Mouse (Mus musculus): ENCODE data around the gene Qrfp.

Qrfp gene

DNA sequence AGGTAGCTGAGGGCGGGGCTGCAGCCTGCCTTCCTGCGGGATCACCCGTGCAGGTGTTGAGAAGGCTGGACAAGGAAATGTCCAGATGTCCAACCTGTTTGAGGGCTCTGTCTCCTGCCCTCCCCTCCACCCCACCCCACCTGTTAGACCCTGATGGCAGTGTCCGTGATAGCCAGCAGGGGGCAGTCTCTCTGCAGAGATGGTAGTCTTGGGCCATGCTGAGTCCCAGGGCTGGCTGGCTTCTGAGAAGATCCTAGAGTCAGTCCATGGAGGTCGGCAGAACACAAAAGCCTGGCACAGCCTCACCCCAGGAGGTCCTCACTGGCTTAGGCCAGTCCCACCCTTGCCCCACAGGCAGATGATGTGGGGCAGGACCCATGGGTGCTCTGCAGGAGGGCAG, 5.0 kb upstream of the Qrfp start:
- in situ Hi-C loops (cut with MseI, MboI), result no loop called here

- in situ Hi-C loops (cut with MseI, MboI), result no loop called here
Observed at GRCm38 (mm10) chr2:31814699-31815098, 4.3 kb upstream of the Qrfp start.

DNA sequence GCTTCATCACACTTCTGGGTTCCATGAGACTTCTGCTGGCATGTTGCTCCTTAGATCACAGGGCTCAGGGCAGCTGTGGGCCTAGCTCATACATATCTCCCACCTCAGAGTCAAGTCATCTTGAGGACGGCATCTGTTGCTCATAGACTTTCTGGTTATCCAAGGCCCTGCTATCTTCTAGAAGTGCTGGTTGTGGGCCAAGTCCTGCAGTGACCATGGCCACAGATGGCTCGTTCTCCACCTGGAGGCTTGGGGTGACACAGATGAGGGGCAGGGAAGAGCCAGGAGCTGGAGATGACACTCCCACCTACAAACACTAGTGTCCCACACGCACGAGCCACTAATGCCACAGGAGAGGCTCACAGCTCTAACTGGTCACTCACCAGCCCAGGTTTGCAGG, 3.3 kb upstream of the Qrfp start:
- in situ Hi-C loops (cut with MseI, MboI), result no loop called here

DNA sequence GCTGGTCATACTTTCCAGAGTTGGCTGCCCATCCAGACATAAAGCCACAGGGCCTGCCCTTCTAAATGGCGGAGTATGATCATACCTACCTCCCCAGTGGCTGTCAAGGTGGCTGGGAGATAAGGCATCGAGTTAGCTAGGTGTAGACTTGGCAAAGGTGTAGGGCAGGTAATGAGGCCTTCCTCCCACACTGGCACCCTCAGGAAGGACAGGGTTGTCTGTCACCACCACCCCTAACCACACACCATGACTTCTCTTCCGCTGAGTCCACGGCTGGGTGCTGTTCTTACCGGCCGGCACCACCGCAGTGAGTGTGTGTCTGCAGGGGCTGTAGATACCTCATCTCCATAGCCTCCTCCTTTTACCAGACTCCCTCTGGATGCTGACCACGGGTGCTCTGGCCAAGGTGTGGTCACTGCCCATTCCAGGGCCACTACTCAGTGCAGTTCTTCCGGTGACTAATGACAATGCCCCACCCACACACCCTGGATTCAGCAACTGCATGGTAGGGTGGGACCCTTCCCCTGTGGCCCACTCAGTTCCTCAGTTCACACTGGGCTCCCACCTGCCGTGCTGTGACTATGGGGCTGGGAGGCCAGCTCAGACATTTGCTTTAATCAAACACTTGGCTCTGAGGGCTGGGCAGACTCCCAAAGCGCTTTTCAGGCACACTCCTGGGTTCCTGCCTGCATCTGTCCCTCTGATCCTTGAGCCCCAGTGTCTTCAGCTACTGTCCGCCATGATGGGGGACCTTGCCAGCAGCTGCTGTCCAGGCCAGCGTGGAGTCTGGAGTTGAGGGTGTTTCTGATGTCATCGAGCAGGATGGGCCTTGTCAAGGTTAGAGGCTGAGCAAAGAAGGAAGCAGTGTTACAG, 942 bp upstream of the Qrfp start:
- in situ Hi-C loops (cut with MseI, MboI), result no loop called here

- in situ Hi-C loops (cut with MseI, MboI), result no loop called here
Observed at GRCm38 (mm10) chr2:31809358-31809740, 1.0 kb downstream of the Qrfp start.

DNA sequence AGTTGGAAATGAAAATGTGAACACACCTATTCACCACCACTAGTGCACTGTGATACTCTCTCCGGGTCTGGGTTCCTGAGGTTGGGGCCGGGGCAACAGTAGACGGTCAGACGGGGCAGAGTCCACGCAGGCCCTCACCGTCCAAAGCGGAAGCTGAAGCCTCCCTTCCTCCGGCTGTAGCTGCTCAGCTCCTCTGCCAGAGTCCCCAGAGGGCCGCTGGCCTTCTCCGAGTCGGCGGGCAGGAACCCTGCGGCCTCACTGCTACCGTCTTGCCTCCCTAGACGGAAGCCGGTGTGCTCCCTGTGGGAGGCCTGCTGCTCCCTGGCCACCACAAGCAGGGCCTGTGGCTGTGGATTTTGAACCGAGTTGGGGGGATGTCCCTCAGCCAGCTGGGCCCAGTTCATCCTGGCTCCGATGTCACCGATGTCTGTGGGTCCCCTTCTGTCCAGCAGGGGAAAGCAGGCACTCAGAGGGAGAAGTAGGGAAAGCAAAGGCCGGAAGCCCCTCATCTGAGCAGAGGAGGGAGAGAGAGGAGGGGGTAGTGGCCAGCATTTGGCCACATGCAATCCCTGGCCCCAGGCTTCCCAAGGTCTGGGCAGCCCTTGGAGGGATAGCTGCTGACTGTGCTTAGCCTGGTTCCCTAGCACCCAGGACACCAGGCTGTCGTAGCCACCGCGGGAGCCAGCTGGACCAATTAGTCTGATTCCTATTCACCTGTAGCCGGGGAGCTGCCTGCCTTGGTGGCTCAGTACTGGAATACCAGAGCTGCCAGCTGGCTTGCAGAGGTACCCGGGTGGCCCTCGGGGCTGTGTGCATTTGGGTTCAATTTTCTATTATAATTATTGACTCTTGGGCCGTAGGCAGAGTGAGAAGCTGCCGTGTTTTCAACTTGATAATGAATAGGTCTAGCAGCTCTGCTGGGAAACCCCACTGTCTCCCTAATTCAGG, 1.7 kb downstream of the Qrfp start:
- in situ Hi-C loops (cut with MseI, MboI), result no loop called here

DNA sequence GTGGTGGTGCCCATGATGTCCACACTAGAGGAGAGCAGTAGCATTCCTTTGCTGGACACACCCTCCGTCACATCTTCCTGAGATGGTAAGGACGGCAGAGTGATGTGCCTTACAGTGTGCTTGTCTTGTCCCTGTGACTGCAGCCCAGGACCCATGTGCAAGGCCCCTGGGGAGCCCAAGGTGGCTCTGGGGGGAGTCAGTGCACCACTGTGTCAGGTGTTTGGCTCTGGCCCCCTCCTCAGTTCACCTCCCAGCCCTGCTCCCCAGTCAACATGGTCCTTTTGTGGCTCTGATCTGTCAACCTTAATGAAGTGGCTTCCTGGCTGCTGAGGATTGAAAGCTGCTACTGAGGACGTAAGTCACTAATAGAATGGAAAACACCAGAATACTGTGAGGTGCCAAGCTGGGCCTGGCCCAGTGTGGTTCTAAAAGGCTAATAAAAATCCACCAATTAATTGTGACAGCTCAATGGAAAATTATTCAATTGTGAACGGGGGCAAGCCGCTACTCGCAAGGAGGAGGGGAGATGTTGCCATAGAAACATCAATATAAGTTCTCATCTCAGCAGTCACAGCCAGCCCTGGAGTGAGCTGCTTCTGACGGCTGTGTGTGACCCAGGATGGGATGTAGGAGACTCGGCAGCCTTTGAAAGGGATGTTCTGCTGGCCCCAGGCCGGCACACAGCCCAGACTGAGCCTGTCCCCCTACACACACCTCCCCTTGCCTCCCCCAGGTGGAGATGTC, 3.6 kb downstream of the Qrfp start:
- in situ Hi-C loops (cut with MseI, MboI), result no loop called here

DNA sequence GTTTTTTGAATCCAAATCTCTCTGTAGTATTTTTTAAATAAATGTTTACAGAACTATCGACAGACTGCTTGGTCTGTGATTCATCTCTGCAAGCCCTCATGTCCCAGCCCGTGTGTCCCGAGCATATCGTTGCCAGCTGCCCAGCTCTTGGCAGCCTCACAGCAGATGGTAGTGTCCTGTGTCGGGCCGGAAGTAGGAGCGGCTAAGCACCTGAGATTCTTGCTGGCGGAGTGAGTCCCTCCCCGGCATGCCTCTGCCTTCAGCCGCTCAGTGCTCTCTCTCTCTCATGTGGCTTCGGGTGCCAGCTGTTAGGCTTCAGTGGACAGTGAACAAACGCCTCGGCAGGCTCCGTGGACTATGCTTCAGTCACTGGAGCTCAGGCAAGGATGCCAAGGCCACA, 6.9 kb downstream of the Qrfp start:
- in situ Hi-C loops (cut with MseI, MboI), result no loop called here

- in situ Hi-C loops (cut with MseI, MboI), result no loop called here
Observed at GRCm38 (mm10) chr2:31802811-31803210, 7.6 kb downstream of the Qrfp start.

GRCm38 (mm10) chr2:31801416-31801815, 9.0 kb downstream of the Qrfp start:
- in situ Hi-C loops (cut with MseI, MboI), result no loop called here

DNA sequence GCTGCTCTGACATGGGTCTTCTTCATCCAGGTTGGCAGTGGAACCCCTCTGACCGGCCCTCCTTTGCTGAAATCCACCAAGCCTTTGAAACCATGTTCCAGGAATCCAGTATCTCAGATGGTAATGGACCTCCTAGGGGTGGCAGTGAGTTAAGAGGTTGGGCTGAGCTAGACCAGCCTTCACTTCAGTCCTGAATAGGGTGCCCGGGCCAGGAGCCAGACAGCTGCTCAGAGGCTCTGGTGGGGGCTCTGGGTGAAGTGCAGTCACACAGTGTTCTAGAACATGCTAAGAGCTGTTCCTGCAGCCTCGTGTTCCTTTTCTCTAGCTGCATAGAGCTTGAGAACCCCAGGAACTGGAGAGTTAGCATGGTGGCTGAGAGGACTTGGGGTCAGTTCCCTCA, 13.4 kb downstream of the Qrfp start:
- in situ Hi-C loops (cut with MseI, MboI), result no loop called here

DNA sequence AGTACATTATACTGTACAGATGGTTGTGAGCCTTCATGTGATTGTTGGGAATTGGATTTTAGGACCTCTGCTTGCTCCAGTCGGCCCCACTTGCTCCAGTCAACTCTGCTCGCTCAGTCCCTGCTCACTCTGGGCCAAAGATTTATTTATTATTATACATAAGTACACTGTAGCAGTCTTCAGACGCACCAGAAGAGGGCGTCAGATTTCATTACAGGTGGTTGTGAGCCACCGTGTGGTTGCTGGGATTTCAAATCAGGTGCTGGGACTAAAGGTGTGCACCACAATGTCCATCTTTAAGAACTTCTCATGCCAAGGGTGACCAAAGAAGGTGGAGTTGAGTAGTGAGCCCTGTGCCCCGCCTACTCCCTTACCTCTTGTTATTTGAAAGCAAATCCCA, 17.8 kb downstream of the Qrfp start:
- in situ Hi-C loops (cut with MseI, MboI), result no loop called here

DNA sequence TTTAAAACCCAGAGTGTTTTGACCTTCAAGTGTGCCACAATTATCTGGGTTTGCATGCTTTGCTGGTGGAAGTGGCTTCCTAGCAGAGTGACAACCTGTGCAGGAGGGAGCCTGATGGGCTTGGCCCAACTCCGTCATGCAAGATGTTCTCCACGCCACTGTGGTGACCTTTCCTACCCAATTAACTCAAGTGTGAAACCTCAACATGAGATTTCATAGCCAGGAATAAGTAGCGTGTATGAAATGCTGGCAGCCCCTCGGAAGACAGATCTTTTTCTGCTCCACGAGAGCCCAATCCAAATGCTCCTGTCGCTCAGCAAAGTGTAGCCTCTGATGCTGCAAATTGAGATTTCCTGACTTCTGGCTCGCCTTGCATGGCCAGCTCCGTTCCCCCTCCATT, 19.1 kb downstream of the Qrfp start:
- in situ Hi-C loops (cut with MseI, MboI), result no loop called here

DNA sequence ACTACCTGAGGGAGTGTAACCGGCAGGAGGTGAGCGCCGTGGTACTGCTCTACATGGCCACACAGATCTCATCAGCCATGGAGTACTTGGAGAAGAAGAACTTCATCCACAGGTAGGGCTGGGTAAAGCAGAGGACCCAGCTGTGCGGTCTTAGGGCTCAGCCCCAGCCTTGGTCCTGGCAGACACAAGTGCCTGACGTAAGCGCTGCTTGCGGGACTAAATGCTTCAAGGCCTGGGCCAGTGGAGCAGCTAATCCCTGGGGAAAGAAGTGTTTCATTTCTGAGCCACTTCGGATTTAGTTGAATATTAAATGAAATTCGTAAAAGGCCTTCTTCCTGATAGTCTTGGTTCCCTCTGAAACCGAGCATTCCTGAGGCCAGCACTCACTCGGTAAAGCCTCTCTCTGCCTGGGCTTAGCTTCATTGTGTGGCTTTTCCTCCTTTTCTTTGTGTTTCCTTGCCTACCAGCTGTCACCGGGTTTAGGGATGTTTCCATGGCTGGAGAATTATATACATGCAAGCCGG, 19.6 kb downstream of the Qrfp start:
- in situ Hi-C loops (cut with MseI, MboI), result no loop called here

DNA sequence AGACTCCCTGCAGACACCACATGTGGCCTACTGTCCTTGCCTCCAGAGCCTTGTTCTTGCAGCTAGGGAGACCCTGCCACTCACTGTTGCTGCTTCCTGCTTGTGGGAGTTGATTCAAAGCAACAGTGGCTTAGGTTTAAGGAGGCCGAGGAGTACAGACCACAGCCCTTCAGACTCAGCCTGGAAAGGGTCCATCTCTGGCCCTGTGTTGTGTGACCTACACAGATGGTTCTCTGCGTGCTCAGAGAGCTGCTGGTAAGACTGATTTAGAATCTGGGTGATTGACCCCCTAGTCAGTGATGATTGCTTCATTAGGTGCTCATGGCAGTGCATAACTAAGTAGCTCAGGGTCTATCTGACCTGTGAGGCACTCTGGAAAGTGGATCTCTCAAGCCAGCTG, 21.2 kb downstream of the Qrfp start:
- in situ Hi-C loops (cut with MseI, MboI), result loop anchor here (5.0 to 10.0 kb wide), 2 partner anchors 74 to 97 kb away; no protein-coding TSS in a partner anchor

- in situ Hi-C loops (cut with MseI, MboI), result loop anchor here (5.0 to 10.0 kb wide), 2 partner anchors 73 to 96 kb away; no protein-coding TSS in a partner anchor
Observed at GRCm38 (mm10) chr2:31788227-31788626, 22.2 kb downstream of the Qrfp start.

GRCm38 (mm10) chr2:31787029-31787428, 23.4 kb downstream of the Qrfp start:
- in situ Hi-C loops (cut with MseI, MboI), result loop anchor here (5.0 to 10.0 kb wide), 2 partner anchors 72 to 95 kb away; no protein-coding TSS in a partner anchor

DNA sequence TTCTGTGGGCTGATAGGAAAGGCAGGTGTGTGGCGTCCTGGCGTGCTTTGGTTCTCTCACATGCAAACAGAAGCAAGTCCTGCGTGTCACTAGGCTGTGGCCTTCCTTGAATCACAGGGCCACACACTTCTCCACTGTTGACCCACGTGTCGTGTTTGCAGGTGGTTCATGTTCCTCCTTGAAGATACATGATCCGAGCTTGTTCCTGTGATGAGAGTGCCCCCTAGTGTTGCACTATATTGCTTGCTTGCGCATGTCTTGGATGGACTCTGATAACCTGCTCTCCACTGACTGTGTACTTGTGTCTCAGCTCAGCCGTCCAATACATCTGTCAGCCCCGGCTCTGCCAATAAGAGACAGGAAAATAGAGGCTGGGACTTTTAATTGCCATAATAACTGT, 25.3 kb downstream of the Qrfp start:
- in situ Hi-C loops (cut with MseI, MboI), result loop anchor here (5.0 to 10.0 kb wide), 2 partner anchors 70 to 93 kb away; no protein-coding TSS in a partner anchor

- in situ Hi-C loops (cut with MseI, MboI), result loop anchor here in 1 of 2 experiments (10.0 kb wide), 1 partner anchor 68 kb away; no protein-coding TSS in a partner anchor
Observed at GRCm38 (mm10) chr2:31782958-31783602, 27.3 kb downstream of the Qrfp start.

- in situ Hi-C loops (cut with MseI, MboI), result no loop called here
Observed at GRCm38 (mm10) chr2:31779258-31779657, 31.1 kb downstream of the Qrfp start.

DNA sequence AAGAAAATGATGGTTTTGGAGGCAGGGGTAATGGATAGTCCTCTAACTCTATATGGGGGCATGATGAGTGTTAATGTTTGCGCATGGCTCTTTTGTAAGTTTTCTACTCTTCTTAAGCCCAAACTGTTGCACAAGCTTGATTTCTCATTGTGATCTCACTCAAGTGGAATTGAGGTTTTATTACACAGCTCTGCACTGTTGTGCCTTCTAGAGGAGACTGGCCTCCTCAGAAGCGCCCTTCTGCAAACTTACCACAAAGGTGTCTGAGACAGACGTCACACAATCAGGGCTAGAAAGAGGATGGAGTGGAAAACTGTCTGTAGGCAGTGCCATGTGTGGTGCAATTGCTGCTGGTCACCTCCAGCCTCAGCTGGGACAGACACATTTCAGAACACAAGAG, 33.9 kb downstream of the Qrfp start:
- in situ Hi-C loops (cut with MseI, MboI), result no loop called here

Data from mouse trophoblast stem cell (cell line).